Mouse (Mus musculus): ENCODE measurements around the gene Dbn1.

DNA sequence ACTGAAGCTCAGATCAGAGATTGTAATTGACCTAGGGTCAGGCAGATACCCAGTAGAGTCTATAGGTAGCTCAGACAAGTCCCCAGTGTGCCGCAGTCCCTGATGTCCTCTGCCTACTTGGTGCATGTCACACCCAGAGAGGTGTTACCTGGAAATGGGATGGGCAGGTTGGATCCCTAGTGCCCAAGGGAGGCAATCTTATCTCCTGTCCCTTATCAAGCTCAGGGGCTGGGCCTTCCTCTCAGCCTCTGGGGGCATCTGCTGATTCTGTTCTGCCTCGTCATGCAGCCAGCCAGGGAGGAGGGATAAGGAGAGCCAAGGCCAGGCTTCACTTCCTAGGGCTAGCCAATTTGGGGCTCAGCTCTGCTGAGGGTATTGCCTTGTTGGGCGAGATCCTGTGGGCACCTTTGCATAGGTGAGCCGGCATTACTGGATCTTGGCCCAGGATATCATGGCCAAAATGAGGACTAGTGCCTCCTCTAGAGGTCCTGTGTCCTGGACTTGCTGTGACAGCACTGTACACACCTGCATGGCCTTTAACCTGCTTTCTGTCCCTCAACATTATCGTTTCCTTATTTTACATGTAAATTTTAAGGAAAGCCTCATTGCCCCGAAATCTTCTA lies 41.3 kb downstream of the Dbn1 start:
- TF ChIP-seq CTCF (IDR thresholded peaks at IDR 0.05; ENCODE audit: borderline replicate concordance, extremely low read depth, insufficient read depth, insufficient read length) (no peak), POLR2A (IDR thresholded peaks at IDR 0.05; ENCODE audit: borderline replicate concordance, extremely low read depth, insufficient read depth, insufficient read length, poor library complexity, severe bottlenecking) (no peak)

Data from brain, embryonic 14.5 days (tissue).